Mouse (Mus musculus) heart, postnatal 0 days (tissue): ENCODE measurements at regions not wholly inside any gene's neighbourhood (a gene's known extent, or its start where the extent isn't known, plus 50 kb on each side); places are given as distances from the start of the nearest gene placed in this dataset.

Experiments used
- CTCF ChIP-seq: IDR thresholded peaks from 2 replicates; pipeline ENCODE4 v1.5.1; 2016; ENCODE audit warnings: antibody characterized with exemption, control low read depth, low read depth
- EP300 ChIP-seq: IDR thresholded peaks from 2 replicates; pipeline ENCODE4 v1.6.1; 2016; ENCODE audit warnings: antibody characterized with exemption, low read depth

- TF ChIP-seq CTCF (no peak), EP300 (no peak)
These were observed 78.0 kb upstream of the Disp3 start for GRCm38 (mm10) chr4:148365804-148366203.
